Mouse (Mus musculus): ENCODE results near the gene Ddx52.

Gene Ddx52

DNA sequence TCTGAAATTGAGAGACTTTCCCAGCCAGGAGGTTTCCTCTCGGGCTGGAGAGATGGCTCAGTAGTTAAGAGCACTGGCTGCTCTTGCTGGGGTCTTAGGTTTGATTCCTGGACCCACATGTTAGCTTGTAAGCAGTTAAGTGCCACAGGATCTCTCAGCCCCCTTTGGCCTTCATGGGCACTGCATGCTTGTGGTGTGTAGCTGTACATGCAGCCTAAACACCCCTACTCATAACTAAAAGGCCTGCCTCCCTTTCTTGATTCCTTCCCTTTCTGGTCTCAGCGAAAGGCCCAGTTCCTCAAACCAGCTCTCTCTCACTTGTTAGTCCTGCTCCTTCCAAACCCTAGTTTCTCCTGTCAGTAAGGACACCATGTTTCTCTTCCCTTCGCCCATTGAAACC, 27.2 kb downstream of the Ddx52 start:
- no peak for DNase-seq (ENCODE audit: low spot score)

DNA sequence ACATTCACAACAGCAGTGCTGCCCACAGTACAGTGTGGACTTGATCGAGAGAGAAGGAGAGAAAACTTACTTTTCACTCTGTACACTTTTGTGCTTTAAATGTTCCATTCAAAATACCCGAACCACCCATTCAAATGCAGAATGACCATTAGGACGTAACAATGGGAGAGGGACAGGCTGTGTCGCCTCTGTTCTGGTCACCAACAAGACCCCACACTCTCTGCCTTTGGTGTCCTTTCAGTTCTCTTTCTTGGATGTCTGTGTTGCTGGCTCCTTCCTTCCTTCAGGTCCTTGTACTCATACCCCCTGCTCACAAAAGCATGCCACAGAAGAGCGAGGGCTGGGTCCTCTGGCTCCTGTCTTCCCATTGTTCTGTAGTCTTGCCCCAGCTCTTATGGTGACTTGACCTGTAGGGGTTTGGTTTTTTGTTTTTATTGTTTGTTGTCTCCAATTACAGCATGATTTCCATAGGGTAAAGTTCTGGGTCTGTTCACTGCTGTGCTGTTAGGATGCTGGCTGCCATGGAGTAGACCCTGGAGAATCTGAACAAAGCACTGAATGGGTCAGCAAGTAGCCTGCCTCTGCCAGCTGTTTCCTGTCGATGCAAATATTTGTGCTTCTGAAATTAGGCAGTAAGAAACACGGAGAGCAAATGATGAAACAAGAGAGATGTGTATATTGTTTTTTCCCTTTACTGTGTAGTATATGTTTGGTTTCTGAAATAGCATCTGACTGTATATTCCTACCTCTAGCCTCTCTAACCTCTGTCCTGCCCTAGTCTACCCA, 32.9 kb downstream of the Ddx52 start:
- DNase-seq (ENCODE audit: low spot score), result no peak

DNA sequence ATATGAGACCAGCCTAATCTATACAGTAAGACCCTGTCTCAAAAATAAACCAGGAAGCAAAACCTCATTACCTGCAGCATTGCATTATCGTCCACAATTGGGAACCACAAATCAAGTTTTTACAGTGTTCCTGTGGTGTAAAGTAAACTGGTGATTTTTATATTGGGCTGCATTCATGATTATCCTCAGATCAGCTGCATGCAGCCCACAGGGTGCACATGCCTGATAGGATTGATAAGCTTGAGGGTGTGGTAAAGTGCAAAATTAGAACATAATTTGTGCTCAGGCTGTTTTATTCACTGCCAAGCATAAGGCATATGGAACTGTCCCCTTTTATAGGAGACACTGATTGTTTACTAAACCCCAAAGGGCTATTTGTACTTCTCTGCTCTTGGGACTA, 33.6 kb downstream of the Ddx52 start:
- no peak for DNase-seq (ENCODE audit: low spot score)

DNA sequence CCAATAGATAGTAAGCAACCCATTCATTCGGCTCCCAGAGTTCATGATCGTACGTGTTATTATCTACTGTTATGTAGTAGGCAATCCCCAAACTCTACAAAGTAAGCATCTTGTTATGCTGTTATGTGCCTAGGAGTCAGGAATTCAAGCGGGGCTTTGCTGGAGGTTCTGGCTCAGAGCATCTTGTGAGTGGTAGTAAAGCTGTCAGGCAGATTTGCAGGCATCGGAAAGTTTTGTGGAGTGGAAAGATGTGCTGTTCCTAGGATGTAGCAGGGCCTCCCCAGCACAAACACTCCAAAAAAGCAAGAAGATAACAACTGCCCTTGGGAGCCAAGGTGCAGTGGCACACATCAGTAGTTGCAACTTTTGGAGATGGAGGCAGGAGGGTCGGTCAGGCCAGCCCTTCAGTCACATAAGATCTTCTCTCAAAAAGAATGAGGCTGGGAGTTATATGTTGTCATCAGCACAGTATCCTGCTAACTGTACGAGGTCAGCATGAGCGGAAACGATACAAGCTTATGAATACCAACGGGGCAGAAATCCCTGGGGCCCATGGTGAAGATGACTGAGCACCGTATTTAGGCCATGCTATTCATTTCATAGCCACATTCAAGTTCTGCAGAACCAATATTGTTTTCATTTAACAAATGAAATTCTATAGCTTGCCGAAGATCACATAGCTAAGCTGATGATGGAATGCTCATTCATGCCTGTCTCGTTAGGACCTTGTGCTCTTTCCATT, 34.5 kb downstream of the Ddx52 start:
- DNase-seq (ENCODE audit: low spot score), result no peak

DNA sequence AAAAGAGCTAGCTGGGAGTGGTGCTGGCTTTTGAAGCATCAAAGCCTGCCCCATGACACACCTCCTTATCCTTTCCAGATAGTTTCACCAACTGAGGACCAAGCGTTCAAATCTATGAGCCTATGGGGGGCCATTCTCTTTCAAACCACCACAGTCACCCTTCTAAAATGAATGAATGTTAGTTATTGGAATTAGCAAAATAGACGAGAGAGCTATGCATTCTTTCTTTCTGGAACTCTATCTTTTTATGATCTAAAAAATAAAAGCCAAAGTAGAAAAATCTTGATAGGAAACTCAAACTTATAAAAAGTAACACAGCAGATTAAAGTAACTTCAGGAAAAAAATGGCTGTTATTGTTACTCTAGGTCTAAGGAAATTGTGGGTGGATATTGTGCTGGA, 35.9 kb downstream of the Ddx52 start:
- no peak for DNase-seq (ENCODE audit: low spot score)

DNA sequence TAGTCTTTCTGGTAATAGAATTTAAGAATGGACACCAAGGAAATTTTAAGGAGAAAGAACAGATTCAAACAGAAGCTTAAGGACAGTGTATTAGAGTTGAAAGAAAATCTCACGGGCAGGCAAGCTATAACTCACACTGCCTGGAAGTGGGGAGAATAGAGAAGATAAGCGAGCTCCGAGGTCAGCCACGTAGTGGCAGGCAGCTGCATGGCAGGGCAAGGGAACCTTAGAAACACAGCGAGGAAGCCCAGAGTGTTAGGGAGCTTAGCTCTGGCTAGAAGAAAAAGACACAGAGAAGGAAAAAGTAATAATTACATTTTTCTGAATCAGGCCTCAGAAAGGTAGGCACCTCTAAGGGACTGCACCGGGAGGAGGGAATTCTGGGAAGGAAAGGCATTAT, 38.1 kb downstream of the Ddx52 start:
- no peak for DNase-seq (ENCODE audit: low spot score)

DNA sequence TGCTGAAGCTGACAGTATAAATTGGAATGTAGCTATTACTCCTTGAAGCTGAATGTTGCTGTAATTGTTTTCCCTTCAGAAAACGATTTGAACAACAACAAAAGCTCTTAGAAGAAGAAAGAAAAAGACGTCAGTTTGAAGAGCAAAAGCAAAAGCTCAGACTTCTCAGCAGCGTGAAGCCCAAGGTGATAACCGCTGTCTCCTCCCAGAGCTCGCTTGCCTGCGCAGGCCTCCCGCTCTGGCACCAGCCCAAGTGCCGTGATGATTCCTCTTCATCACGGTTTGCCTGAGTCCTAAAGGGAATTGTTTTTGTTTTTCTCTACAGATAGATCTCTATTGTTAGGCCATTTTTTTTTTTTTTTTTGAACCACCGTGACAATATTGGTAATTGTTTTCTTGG, 39.5 kb downstream of the Ddx52 start:
- no peak for DNase-seq (ENCODE audit: low spot score)

- no peak for DNase-seq (ENCODE audit: low spot score)
Measured at GRCm38 (mm10) chr11:83991701-83992100, 49.8 kb downstream of the Ddx52 start.

DNA sequence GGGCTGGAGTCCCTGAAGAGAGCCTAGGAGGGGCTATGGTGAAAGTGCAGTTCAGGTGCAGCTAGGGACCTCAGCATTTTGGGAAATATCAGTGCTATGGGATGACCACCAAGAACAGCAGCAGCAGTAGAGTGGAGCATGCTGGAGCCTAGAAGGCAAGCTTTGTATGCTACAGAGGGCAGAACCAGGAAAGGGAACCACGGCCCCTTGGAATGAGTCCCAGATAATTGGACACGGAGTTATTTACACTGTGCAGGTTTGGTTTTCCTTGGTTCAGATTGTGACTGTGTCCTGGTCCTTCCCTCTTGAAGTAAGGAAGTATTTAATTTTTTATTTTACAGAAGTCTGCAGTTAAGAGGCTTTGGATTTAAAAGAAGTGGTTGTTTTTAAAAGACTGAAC, 51.6 kb downstream of the Ddx52 start:
- DNase-seq (ENCODE audit: low spot score), result no peak

DNA sequence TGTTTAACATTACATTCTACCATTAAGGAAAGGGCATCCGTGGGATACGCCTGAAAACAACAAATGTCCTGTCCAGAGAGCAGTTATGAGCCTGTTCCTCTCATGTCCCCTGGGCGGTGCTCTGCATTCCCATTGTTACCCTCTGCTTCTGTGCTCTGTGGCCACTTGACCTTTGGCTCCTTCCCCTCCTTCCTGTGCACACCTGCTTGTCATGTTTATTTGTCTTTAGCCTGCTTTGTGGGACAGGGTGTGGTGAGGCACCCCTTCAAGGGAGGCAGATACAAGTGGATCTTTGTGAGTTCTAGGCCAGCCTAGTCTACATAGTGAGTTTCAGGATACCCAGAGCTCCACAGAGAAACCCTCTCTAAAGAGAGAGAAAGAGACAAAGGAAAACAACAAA, 52.6 kb downstream of the Ddx52 start:
- DNase-seq (ENCODE audit: low spot score), result peak; percentile 70

DNA sequence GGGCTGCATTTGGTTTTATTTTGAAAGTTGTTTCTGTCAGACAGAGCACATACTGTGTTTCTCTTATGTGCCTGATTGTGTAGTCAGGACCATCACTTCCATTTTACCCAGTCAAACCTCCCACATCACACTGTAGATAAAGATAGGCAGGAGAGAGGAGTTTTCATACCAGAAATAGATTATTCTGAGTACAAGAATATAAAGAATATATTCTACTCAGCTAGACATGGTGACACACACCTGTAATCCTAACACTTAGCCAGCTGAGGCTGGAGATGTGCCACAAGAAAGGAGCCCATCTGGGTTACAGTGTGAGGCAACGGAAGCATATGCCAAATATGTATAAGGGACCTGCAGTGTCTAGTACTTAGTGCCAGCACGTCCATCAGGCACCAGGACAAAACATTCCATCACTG, 53.7 kb downstream of the Ddx52 start:
- no peak for DNase-seq (ENCODE audit: low spot score)

GRCm38 (mm10) chr11:83997171-83997868, 55.5 kb downstream of the Ddx52 start:
- DNase-seq (ENCODE audit: low spot score), result no peak

DNA sequence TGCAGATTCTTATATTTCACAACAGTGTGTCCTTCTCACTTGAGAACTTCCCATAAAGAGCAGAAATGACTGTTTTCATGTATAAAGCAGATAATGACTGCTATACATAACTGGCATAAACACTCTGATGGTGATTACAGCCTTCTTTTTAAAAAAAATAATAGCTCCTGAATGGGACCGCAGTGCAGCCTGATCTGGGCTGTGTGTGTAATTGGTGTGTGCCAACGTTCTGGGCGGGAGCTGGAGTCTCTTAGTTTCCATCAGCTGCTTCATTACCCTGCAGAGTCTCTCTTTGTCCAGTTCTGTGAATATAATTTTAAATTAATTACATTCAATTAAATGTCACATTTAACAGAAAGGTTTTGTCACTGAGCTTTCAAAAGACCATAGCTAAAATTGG, 57.1 kb downstream of the Ddx52 start:
- DNase-seq (ENCODE audit: low spot score), result no peak

DNA sequence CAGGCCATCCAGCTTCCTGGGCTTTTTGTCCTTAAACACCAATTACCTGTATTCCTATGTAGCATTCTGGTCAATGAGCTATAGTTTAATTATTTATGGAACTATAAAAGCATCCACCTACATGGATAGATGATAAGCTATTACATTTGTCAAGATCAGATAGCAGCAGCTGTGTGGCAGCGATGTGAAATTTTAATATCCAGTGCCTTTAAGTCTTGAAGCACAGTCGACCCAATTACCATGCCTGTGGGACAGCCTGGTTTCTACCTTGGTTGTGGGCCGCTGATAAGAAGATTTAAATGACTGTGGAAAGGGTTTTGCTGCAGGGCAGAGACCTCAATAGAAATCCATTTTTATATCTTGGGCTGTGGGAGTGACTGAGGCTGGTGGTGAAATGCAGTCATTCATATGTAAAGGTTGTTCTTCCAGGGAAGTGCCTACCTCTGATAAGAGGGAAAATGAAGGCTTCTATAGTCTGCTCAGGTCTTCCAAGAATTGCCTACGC, 57.6 kb downstream of the Ddx52 start:
- no peak for DNase-seq (ENCODE audit: low spot score)

DNA sequence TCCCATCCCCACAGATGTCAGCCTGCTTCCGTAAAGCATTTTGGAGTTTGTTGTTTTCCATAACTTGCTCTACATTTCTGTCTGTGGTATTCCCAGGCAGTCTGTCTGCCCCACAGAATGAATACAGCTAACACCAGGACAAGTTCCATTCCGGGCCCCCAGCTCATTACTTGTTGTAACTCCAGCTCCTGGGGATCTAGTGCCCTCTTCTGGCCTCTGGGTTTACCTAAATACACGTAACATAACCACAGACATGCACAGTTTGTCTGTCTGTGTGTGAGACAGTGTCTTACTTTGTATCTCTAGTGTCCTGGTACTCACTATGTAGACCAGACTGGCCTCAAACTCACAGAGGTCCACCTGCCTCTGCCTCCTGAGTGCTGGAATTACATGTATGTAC, 59.4 kb downstream of the Ddx52 start:
- no peak for DNase-seq (ENCODE audit: low spot score)

- DNase-seq (ENCODE audit: low spot score), result no peak
Measured at GRCm38 (mm10) chr11:84003986-84004385, 62.1 kb downstream of the Ddx52 start.

DNA sequence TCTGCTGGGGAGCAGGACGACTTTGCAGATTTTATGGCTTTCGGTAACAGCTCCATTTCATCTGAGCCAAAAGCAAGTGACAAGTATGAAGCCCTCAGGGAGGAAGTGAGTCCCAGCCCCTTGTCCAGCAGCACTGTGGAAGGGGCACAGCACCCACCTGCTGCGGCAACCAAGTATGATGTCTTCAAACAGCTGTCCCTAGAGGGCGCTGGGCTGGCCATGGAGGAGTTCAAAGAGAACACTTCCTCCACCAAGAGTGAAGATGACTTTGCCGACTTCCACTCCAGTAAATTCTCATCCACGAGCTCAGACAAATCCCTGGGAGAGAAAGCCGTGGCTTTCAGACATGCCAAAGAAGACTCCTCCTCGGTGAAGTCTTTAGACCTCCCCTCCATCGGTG, 67.1 kb downstream of the Ddx52 start:
- DNase-seq (ENCODE audit: low spot score), result no peak

DNA sequence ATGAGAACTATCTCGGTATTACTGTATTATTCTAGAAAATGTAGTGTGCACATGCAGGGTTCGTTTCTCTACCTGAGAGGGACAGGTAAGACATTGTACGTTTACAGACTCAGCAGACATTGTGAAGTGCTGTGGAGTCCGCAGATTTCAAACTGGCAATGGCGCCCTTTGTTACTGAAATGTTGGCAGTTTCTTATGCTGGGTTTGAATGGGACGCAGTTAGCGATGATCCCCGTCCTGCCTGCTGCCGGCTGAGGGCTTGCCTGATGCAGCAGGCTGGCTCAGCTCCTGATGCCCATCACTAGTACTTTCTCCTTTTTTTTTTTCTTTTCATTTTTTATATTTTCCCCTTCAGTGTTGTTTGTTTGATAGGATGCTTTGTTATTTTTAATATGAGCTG, 68.5 kb downstream of the Ddx52 start:
- DNase-seq (ENCODE audit: low spot score), result no peak

DNA sequence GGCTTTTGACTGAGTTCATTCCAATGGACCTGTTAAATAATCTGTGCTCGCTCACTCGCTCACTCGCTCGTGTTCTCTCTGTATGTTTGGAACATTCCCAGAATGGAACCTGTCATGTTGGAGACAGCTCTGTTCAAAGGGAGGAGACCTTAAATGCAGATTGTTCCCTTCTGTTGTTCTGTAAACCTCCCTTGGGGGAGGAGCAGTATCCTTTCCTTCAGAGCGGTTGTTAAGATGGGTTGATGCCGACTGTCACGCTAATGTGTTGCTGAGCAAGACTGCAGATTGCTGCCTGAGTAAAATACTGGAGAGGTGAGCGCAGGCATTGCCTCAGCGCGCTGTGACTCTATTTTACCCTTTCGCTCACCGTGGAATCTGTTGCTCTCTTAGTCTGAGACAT, 69.2 kb downstream of the Ddx52 start:
- DNase-seq (ENCODE audit: low spot score), result no peak

DNA sequence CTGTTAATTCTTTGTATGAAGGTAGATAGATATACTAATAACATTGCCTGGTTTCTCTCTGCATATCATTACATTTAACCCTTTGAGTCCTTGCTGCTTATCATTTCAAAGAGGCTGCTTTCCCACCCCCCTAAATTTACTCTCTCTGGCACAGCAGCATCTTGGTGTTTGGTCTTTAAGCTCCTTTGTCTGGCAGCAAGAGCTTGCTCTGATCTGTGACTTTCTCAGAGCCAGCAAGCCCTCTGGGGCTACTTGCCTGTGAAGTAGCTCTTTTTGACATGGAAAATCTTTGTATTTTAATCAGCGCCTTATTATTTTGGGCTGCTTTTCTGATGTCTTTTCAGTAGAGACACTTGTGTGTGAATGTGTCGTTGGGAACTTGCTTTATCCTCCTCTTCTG, 69.7 kb downstream of the Ddx52 start:
- DNase-seq (ENCODE audit: low spot score), result no peak
